Mouse (Mus musculus): ENCODE results near the gene Tyw3.

GRCm38 (mm10) chr3:154526610-154527009, 70.3 kb downstream of the Tyw3 start:
- TF ChIP-seq EP300 (IDR thresholded peaks at IDR 0.05; ENCODE audit: insufficient read depth, low read depth, low read length) (no peak), POLR2A (IDR thresholded peaks at IDR 0.05; ENCODE audit: insufficient read depth, low read length) (no peak)
